Mouse (Mus musculus) heart, postnatal 4 days (tissue): ENCODE measurements around the gene Sag. TPM values are rescaled to one million over a fixed set of nuclear protein-coding genes. Genes with fewer than 3 reads are reported as not detected.
A peak's percentile ranks its signal among the peaks of the same experiment; 100 is the strongest.

Experiments used
- DNase-seq: peaks from one replicate; pipeline ENCODE4 v3.0.0; 2021
- total RNA-seq, 2 experiments: library from RNA; stranded (reverse); gene quantifications; 2 replicates each; pipeline ENCODE4 v1.2.3; 2021

Gene Sag
- total RNA-seq, 2 experiments from 2014 or later: 0.33 to 0.45 TPM

- DNase-seq: no peak
Observed at GRCm38 (mm10) chr1:87854851-87855251, 51.4 kb downstream of the Sag start.

GRCm38 (mm10) chr1:87855522-87855921 is 52.0 kb downstream of the Sag start:
- no peak for DNase-seq

GRCm38 (mm10) chr1:87856823-87857222 is 53.3 kb downstream of the Sag start:
- DNase-seq: no peak

GRCm38 (mm10) chr1:87858031-87858430 is 54.6 kb downstream of the Sag start:
- DNase-seq: no peak

GRCm38 (mm10) chr1:87858529-87858928 is 55.0 kb downstream of the Sag start:
- no peak for DNase-seq

- no peak for DNase-seq
Observed at GRCm38 (mm10) chr1:87863602-87864001, 60.1 kb downstream of the Sag start.

GRCm38 (mm10) chr1:87864889-87865288 is 61.4 kb downstream of the Sag start:
- DNase-seq: no peak

- DNase-seq: no peak
Observed at GRCm38 (mm10) chr1:87866672-87867071, 63.2 kb downstream of the Sag start.

GRCm38 (mm10) chr1:87871546-87871945 is 68.1 kb downstream of the Sag start:
- peak; percentile 39 for DNase-seq

GRCm38 (mm10) chr1:87873081-87873480 is 69.6 kb downstream of the Sag start:
- DNase-seq: no peak

GRCm38 (mm10) chr1:87876065-87876464 is 72.6 kb downstream of the Sag start:
- DNase-seq: no peak

- DNase-seq: no peak
Observed at GRCm38 (mm10) chr1:87877552-87878283, 74.2 kb downstream of the Sag start.

GRCm38 (mm10) chr1:87879034-87879433 is 75.6 kb downstream of the Sag start:
- DNase-seq: no peak

GRCm38 (mm10) chr1:87879494-87880325 is 76.2 kb downstream of the Sag start:
- peak; percentile 90 for DNase-seq

GRCm38 (mm10) chr1:87880326-87880627 is 76.8 kb downstream of the Sag start:
- DNase-seq: no peak

GRCm38 (mm10) chr1:87880856-87881255 is 77.4 kb downstream of the Sag start:
- peak; percentile 45 for DNase-seq

GRCm38 (mm10) chr1:87881726-87882125 is 78.2 kb downstream of the Sag start:
- no peak for DNase-seq

GRCm38 (mm10) chr1:87882554-87882953 is 79.1 kb downstream of the Sag start:
- DNase-seq: no peak

- DNase-seq: no peak
Observed at GRCm38 (mm10) chr1:87890960-87891359, 87.5 kb downstream of the Sag start.

- peak; percentile 28 for DNase-seq
Observed at GRCm38 (mm10) chr1:87891634-87892033, 88.2 kb downstream of the Sag start.

- no peak for DNase-seq
Observed at GRCm38 (mm10) chr1:87892499-87892898, 89.0 kb downstream of the Sag start.

GRCm38 (mm10) chr1:87893414-87893813 is 89.9 kb downstream of the Sag start:
- DNase-seq: no peak
